Mouse (Mus musculus) heart, embryonic 14.5 days (tissue): ENCODE measurements around the gene Aldh1l1. TPM values are rescaled to one million over a fixed set of nuclear protein-coding genes. Genes with fewer than 3 reads are reported as not detected.
A peak's percentile ranks its signal among the peaks of the same experiment; 100 is the strongest.

Source experiments
- ATAC-seq: fragments of 200-750 bp; cut with Nextera tagmentation; 2 replicates; pipeline ENCODE4 v1.8.0; 2017; ENCODE audit warnings: low read depth, moderate TSS enrichment; ENCODE audit not compliant: insufficient number of reproducible peaks, insufficient read depth, low FRiP score
- H3K27ac ChIP-seq, 2 experiments: fragments of 200-500 bp in 1 of 2; fragments of 300-500 bp in 1 of 2; sonication (generic) in 1 of 2; replicated peaks in 1 of 2; 2 replicates each; pipeline ENCODE4 v1.5.1; 2012 to 2014; ENCODE audit warnings: low read depth in 2 of 2, low read length in 2 of 2, control low read depth in 1 of 2, mild to moderate bottlenecking in 1 of 2, mixed read lengths in 1 of 2; ENCODE audit not compliant: control insufficient read depth in 1 of 2, insufficient read depth in 1 of 2
- H3K27me3 ChIP-seq: fragments of 300-500 bp; sonication (generic); 2 replicates; pipeline ENCODE4 v1.6.1; 2014; ENCODE audit warnings: mild to moderate bottlenecking, low read length, control low read depth; ENCODE audit not compliant: control insufficient read depth, insufficient read depth
- H3K36me3 ChIP-seq: fragments of 300-500 bp; sonication (generic); 2 replicates; pipeline ENCODE4 v1.6.1; 2014; ENCODE audit warnings: mild to moderate bottlenecking, control low read depth, low read length, mixed read lengths; ENCODE audit not compliant: control insufficient read depth, insufficient read depth
- H3K4me1 ChIP-seq, 2 experiments: fragments of 200-500 bp in 1 of 2; fragments of 300-500 bp in 1 of 2; sonication (generic) in 1 of 2; 2 replicates each; pipeline ENCODE4 v1.6.1; 2012 to 2014; ENCODE audit warnings: low read length in 2 of 2, control low read depth in 1 of 2, mixed read lengths in 1 of 2; ENCODE audit not compliant: control insufficient read depth in 2 of 2, insufficient read depth in 2 of 2
- H3K4me2 ChIP-seq: fragments of 300-500 bp; sonication (generic); 2 replicates; pipeline ENCODE4 v1.6.1; 2014; ENCODE audit warnings: mild to moderate bottlenecking, low read length
- H3K4me3 ChIP-seq, 2 experiments: fragments of 200-500 bp in 1 of 2; fragments of 300-500 bp in 1 of 2; sonication (generic) in 1 of 2; 2 replicates each; pipeline ENCODE4 v1.5.1; 2012 to 2014; ENCODE audit warnings: low read length in 2 of 2, mild to moderate bottlenecking in 2 of 2, control low read depth in 1 of 2, low read depth in 1 of 2, moderate library complexity in 1 of 2; ENCODE audit not compliant: control insufficient read depth in 1 of 2, insufficient read depth in 1 of 2
- H3K9ac ChIP-seq: fragments of 300-500 bp; sonication (generic); 2 replicates; pipeline ENCODE4 v1.6.1; 2014; ENCODE audit warnings: mild to moderate bottlenecking, low read length
- H3K9me3 ChIP-seq: fragments of 300-500 bp; sonication (generic); 2 replicates; pipeline ENCODE4 v1.6.1; 2016; ENCODE audit warnings: low read length, control low read depth; ENCODE audit not compliant: control insufficient read depth
- WGBS: fragments of 180-500 bp; shearing (Covaris S2); extraction: QIAGEN DNeasy Blood & Tissue Kit; methylation state at CpG from one replicate; pipeline ENCODE4 v1.1.7; 2014; 5-methylcytosine and 5-hydroxymethylcytosine counted together
- polyA plus RNA-seq: library from polyadenylated mRNA; unstranded; fragments of >200 nt; fragmentation: Nextera tagmentation; extraction: Ambion mirVana; gene quantifications from 2 replicates; pipeline ENCODE4 v1.2.1, GENCODE M21; 2014

Aldh1l1 gene
- polyA plus RNA-seq, 1 experiment from 2014 or later: 0.59 TPM

- Histone ChIP-seq H3K27ac (no peak overlapping the region), H3K4me1 (peaks cover 7 to 8% of the 10 kb centered on the region in 2 experiments; a peak in 1 of 4 replicates), H3K4me2 (peak overlapping the region; percentile 58), H3K9me3 (no peaks in the 10 kb centered on the region), H3K36me3 (no peaks in the 10 kb centered on the region), H3K27me3 (no peaks in the 10 kb centered on the region), H3K4me3 (peak overlapping the region; percentile 28 to 32), H3K9ac (no peak overlapping the region)
- 10% methylated on average over 25 of the region's 25 CpGs for WGBS
- 0 out of 2 replicates have a peak, but pooled peaks have one; percentile 64 for ATAC-seq
Measured at GRCm38 (mm10) chr6:90550161-90550912, 64.1 kb downstream of the Aldh1l1 start.

GRCm38 (mm10) chr6:90551251-90551650 lies 65.0 kb downstream of the Aldh1l1 start:
- H3K4me3 ChIP-seq: no peak overlapping the region
- peaks cover 9 to 11% of the 10 kb centered on the region in 2 experiments; a peak in 3 of 4 replicates for H3K4me1 ChIP-seq
- no peak overlapping the region; the same call in 1 of the 2 replicates for H3K4me2 ChIP-seq
- H3K27ac ChIP-seq: no peak overlapping the region
- 0 out of 2 replicates have a peak overlapping the region, but pooled peaks have one; percentile 16 for H3K9ac ChIP-seq
- H3K36me3 ChIP-seq: no peaks in the 10 kb centered on the region
- H3K9me3 ChIP-seq: no peaks in the 10 kb centered on the region
- no peaks in the 10 kb centered on the region for H3K27me3 ChIP-seq
- ATAC-seq: no peak

GRCm38 (mm10) chr6:90553197-90553596 lies 67.0 kb downstream of the Aldh1l1 start:
- no peak for ATAC-seq
- Histone ChIP-seq H3K27ac (no peak overlapping the region), H3K36me3 (no peaks in the 10 kb centered on the region), H3K4me3 (no peak overlapping the region), H3K27me3 (no peaks in the 10 kb centered on the region), H3K4me1 (peaks cover 13 to 19% of the 10 kb centered on the region in 2 experiments), H3K9me3 (no peaks in the 10 kb centered on the region), H3K9ac (no peak overlapping the region), H3K4me2 (no peak overlapping the region)

GRCm38 (mm10) chr6:90553682-90554081 lies 67.5 kb downstream of the Aldh1l1 start:
- ATAC-seq: no peak
- WGBS: 86% methylated on average over 5 of the region's 5 CpGs
- H3K27ac ChIP-seq: no peak overlapping the region

GRCm38 (mm10) chr6:90556534-90557058 lies 70.4 kb downstream of the Aldh1l1 start:
- Histone ChIP-seq H3K27me3 (no peaks in the 10 kb centered on the region), H3K4me1 (peaks cover 6 to 11% of the 10 kb centered on the region in 2 experiments), H3K4me2 (peak overlapping the region; percentile 13; the same call in 1 of the 2 replicates), H3K36me3 (no peaks in the 10 kb centered on the region), H3K27ac (peak overlapping the region in 1 of 2 experiments; percentile 41; a peak in 1 of 4 replicates), H3K4me3 (no peak overlapping the region), H3K9ac (0 out of 2 replicates have a peak overlapping the region, but pooled peaks have one; percentile 12), H3K9me3 (no peaks in the 10 kb centered on the region)
- 0% methylated on average over 2 of the region's 2 CpGs for WGBS
- ATAC-seq: no peak; the same call in 1 of the 2 replicates

More at GRCm38 (mm10) chr6:90553682-90554081, 67.5 kb downstream of the Aldh1l1 start:
- no peaks in the 10 kb centered on the region for H3K36me3 ChIP-seq
- H3K27me3 ChIP-seq: no peaks in the 10 kb centered on the region
- H3K9ac ChIP-seq: no peak overlapping the region
- no peaks in the 10 kb centered on the region for H3K9me3 ChIP-seq
- H3K4me1 ChIP-seq: peaks cover 13 to 19% of the 10 kb centered on the region in 2 experiments
- no peak overlapping the region for H3K4me2 ChIP-seq
- no peak overlapping the region for H3K4me3 ChIP-seq

GRCm38 (mm10) chr6:90557077-90557476 lies 70.8 kb downstream of the Aldh1l1 start:
- no peak for ATAC-seq

GRCm38 (mm10) chr6:90557829-90558693 lies 71.8 kb downstream of the Aldh1l1 start:
- Histone ChIP-seq H3K9me3 (no peaks in the 10 kb centered on the region), H3K4me2 (no peak overlapping the region), H3K27ac (no peak overlapping the region), H3K27me3 (no peaks in the 10 kb centered on the region), H3K9ac (no peak overlapping the region), H3K4me1 (peaks cover 6 to 11% of the 10 kb centered on the region in 2 experiments), H3K36me3 (no peaks in the 10 kb centered on the region), H3K4me3 (no peak overlapping the region)
- 81% methylated on average over 6 of the region's 6 CpGs for WGBS
- no peak for ATAC-seq

More at GRCm38 (mm10) chr6:90557077-90557476, 70.8 kb downstream of the Aldh1l1 start:
- Histone ChIP-seq H3K9me3 (no peaks in the 10 kb centered on the region), H3K27ac (no peak overlapping the region), H3K36me3 (no peaks in the 10 kb centered on the region), H3K4me2 (no peak overlapping the region), H3K27me3 (no peaks in the 10 kb centered on the region), H3K9ac (no peak overlapping the region), H3K4me3 (no peak overlapping the region), H3K4me1 (peaks cover 6 to 11% of the 10 kb centered on the region in 2 experiments)
- WGBS: 86% methylated on average over 7 of the region's 7 CpGs
